Mouse (Mus musculus) CH12.LX (cell line): ENCODE measurements around the gene Safb. TPM values are rescaled to one million over a fixed set of nuclear protein-coding genes. Genes with fewer than 3 reads are reported as not detected.

ENCODE experiments used
- DNase-seq: peaks from one replicate; pipeline ENCODE4 v3.0.0-alpha.2; 2013; ENCODE audit errors: extremely low read depth
- H3K27ac ChIP-seq: 2 replicates; pipeline ENCODE4 v1.5.1; 2012; ENCODE audit warnings: low read depth, mild to moderate bottlenecking, control low read depth, moderate library complexity; ENCODE audit not compliant: insufficient read depth
- H3K27me3 ChIP-seq: replicated peaks from 2 replicates; pipeline ENCODE3; 2012; ENCODE audit warnings: inconsistent platforms
- H3K36me3 ChIP-seq, 2 experiments: replicated peaks in 1 of 2; 2 replicates each; pipeline versions ENCODE3 to v1.6.1; 2012; ENCODE audit warnings: inconsistent platforms in 1 of 2, low read length in 1 of 2, mild to moderate bottlenecking in 1 of 2, mixed read lengths in 1 of 2, moderate library complexity in 1 of 2; ENCODE audit not compliant: control insufficient read depth in 1 of 2, insufficient read depth in 1 of 2
- H3K4me1 ChIP-seq, 2 experiments: 2 replicates each; pipeline ENCODE4 v1.6.1; 2012; ENCODE audit warnings: inconsistent platforms in 1 of 2, moderate library complexity in 1 of 2; ENCODE audit not compliant: insufficient read depth in 2 of 2, control insufficient read depth in 1 of 2
- H3K4me2 ChIP-seq: 2 replicates; pipeline ENCODE4 v1.6.1; 2012; ENCODE audit warnings: low read depth, mild to moderate bottlenecking, control low read depth; ENCODE audit not compliant: poor library complexity, insufficient read depth, severe bottlenecking
- H3K4me3 ChIP-seq, 3 experiments: fragments of 150-350 bp in 1 of 3; sonication (generic) in 1 of 3; replicated peaks in 1 of 3; 2 replicates each; pipeline versions ENCODE3 to v1.5.1; 2011 to 2012; ENCODE audit warnings: low read depth in 2 of 3, low read length in 2 of 3, mild to moderate bottlenecking in 2 of 3, moderate library complexity in 2 of 3, control low read depth in 1 of 3, improper control_type of control experiment in 1 of 3, inconsistent platforms in 1 of 3, mixed read lengths in 1 of 3; ENCODE audit not compliant: poor library complexity in 1 of 3
- H3K79me2 ChIP-seq: replicated peaks from 2 replicates; pipeline ENCODE4 v1.6.1; 2012; ENCODE audit warnings: mild to moderate bottlenecking, moderate library complexity; ENCODE audit not compliant: control insufficient read depth, poor library complexity, insufficient read depth, severe bottlenecking; ENCODE audit errors: extremely low read depth
- H3K9ac ChIP-seq: 2 replicates; pipeline ENCODE4 v1.6.1; 2012; ENCODE audit warnings: low read depth, mild to moderate bottlenecking, control low read depth, moderate library complexity; ENCODE audit not compliant: insufficient read depth
- H3K9me3 ChIP-seq: replicated peaks from 2 replicates; pipeline ENCODE3; 2012; ENCODE audit warnings: low read length, inconsistent platforms, mixed read lengths
- EP300 ChIP-seq: IDR thresholded peaks from 2 replicates; pipeline ENCODE4 v1.6.1; 2011; ENCODE audit warnings: low read length, improper control_type of control experiment
- GABPA ChIP-seq: IDR thresholded peaks from 2 replicates; pipeline ENCODE4 v1.6.1; 2012; ENCODE audit warnings: low read depth, low read length, improper control_type of control experiment, inconsistent platforms; ENCODE audit not compliant: insufficient replicate concordance
- HCFC1 ChIP-seq: IDR thresholded peaks from 2 replicates; pipeline ENCODE4 v1.6.1; 2012; ENCODE audit warnings: low read depth, mild to moderate bottlenecking, inconsistent platforms, low read length, improper control_type of control experiment
- JUND ChIP-seq: conservative IDR thresholded peaks from 2 replicates; pipeline ENCODE4 v1.6.1; 2011; ENCODE audit warnings: low read depth, low read length, improper control_type of control experiment
- MAFK ChIP-seq: IDR thresholded peaks from 2 replicates; pipeline ENCODE4 v1.6.1; 2011; ENCODE audit warnings: low read length, improper control_type of control experiment; ENCODE audit not compliant: insufficient replicate concordance
- MAX ChIP-seq: IDR thresholded peaks from 2 replicates; pipeline ENCODE4 v1.6.1; 2011; ENCODE audit warnings: low read length, improper control_type of control experiment
- MXI1 ChIP-seq: IDR thresholded peaks from 2 replicates; pipeline ENCODE4 v1.6.1; 2011; ENCODE audit warnings: mild to moderate bottlenecking, low read depth, low read length, improper control_type of control experiment
- MYC ChIP-seq: IDR thresholded peaks from 2 replicates; pipeline ENCODE4 v1.6.1; 2011; ENCODE audit warnings: low read depth, mild to moderate bottlenecking, improper control_type of control experiment, low read length
- NRF1 ChIP-seq: IDR thresholded peaks from 2 replicates; pipeline ENCODE4 v1.6.1; 2014; ENCODE audit warnings: low read depth, mild to moderate bottlenecking, inconsistent platforms, low read length, improper control_type of control experiment, moderate library complexity
- PAX5 ChIP-seq: IDR thresholded peaks from 2 replicates; pipeline ENCODE4 v1.6.1; 2012; ENCODE audit warnings: low read length, inconsistent platforms, mixed read lengths
- POLR2A ChIP-seq: IDR thresholded peaks from 2 replicates; pipeline ENCODE4 v1.6.1; 2011; ENCODE audit warnings: low read depth, mild to moderate bottlenecking, improper control_type of control experiment, low read length
- SIN3A ChIP-seq: IDR thresholded peaks from 2 replicates; pipeline ENCODE4 v1.6.1; 2012; ENCODE audit warnings: low read length, improper control_type of control experiment, inconsistent platforms
- ZC3H11A ChIP-seq: IDR thresholded peaks from 2 replicates; pipeline ENCODE4 v1.6.1; 2012; ENCODE audit warnings: low read depth, mild to moderate bottlenecking, inconsistent platforms, low read length, improper control_type of control experiment
- dilution Hi-C: fragments of 300-500 bp; cut with MboI; formaldehyde crosslinking; loops from 2 replicates; pipeline ENCODE4 v1.14.3; 2020; ENCODE audit warnings: low sequenced_read_pairs; ENCODE audit not compliant: extremely low pct_unique_long_range_greater_than_20kb, extremely low pct_ligation_motif_present
- in situ Hi-C: fragments of 300-500 bp; cut with MboI; formaldehyde crosslinking; loops from 3 replicates; pipeline ENCODE4 v1.14.3; 2019; ENCODE audit warnings: low sequenced_read_pairs, low pct_ligation_motif_present, low pct_unique_long_range_greater_than_20kb, mixed read lengths
- polyA plus RNA-seq: library from polyadenylated mRNA; unstranded; fragments of >175 nt; gene quantifications from 2 replicates; pipeline ENCODE4 v1.2.1, GENCODE M21; 2012; ENCODE audit warnings: low read depth; ENCODE audit not compliant: insufficient read length
- total RNA-seq, 2 experiments: library from RNA; depleted of rRNA; stranded (reverse); fragments of 300-350 nt in 1 of 2; fragments of >200 nt in 1 of 2; gene quantifications; 2 replicates each; pipeline ENCODE4 v1.2.3; 2012 to 2014

Gene Safb
- total and polyA plus RNA-seq, 3 experiments, result 25.4 to 135 (median 75.9) TPM

DNA sequence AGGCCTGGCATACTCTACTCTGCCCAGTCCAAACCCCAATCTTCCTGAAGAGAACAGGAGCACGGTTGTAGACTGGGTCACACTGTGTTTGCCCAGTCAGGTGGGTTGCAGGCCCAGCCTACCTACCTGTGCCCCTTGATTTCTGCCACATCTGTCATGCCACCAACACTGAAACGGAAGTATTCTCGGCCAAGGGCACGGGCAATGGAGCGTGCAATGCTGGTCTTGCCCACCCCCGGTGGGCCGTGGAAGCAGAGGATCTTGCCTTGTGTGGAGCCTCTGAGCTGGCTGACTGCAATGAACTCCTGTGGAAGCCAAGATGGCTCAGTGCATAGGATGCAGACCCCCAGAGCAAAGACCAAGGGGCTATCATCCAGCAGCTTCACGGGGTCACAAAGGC is 33.0 kb downstream of the Safb start:
- H3K79me2 ChIP-seq, result peaks cover 35% of the 10 kb centered on the region
- no peaks in the 10 kb centered on the region for H3K9me3 ChIP-seq
- in situ Hi-C loops, result no loop called here
- no peak for DNase-seq
- no peak overlapping the region for H3K4me2 ChIP-seq
- H3K27me3 ChIP-seq, result no peaks in the 10 kb centered on the region
- dilution Hi-C loops, result no loop called here
- H3K9ac ChIP-seq, result no peak overlapping the region
- peaks cover 87 to 88% of the 10 kb centered on the region in 2 experiments for H3K36me3 ChIP-seq
- no peak overlapping the region for H3K27ac ChIP-seq
- H3K4me1 ChIP-seq, result peaks cover 18 to 26% of the 10 kb centered on the region in 2 experiments
- H3K4me3 ChIP-seq, result no peak overlapping the region
- no peak for TF ChIP-seq PAX5
- no peak for TF ChIP-seq JUND
- peak; percentile 31 for TF ChIP-seq POLR2A
- TF ChIP-seq, all 38 proteins: peak for 1

- peaks cover 16 to 39% of the 10 kb centered on the region in 2 experiments for H3K4me1 ChIP-seq
- no peak overlapping the region; the same call in 1 of the 2 replicates for H3K27ac ChIP-seq
- H3K9me3 ChIP-seq, result no peaks in the 10 kb centered on the region
- dilution Hi-C loops (no loop called here), in situ Hi-C loops (no loop called here)
- peaks cover 41% of the 10 kb centered on the region for H3K79me2 ChIP-seq
- peaks cover 39 to 49% of the 10 kb centered on the region in 2 experiments for H3K36me3 ChIP-seq
- peak overlapping the region; percentile 47 to 94 (median 64) for H3K4me3 ChIP-seq
- peak overlapping the region; percentile 84 for H3K4me2 ChIP-seq
- TF ChIP-seq MAX (no peak), MXI1 (no peak), SIN3A (0 out of 2 replicates have a peak, but pooled peaks have one; percentile 12), NRF1 (no peak), POLR2A (no peak), GABPA (no peak), ZC3H11A (no peak), JUND (no peak)
- peak overlapping the region; percentile 86 for H3K9ac ChIP-seq
- H3K27me3 ChIP-seq, result no peaks in the 10 kb centered on the region
- no peak for DNase-seq
Observed at GRCm38 (mm10) chr17:56625495-56625894, 40.9 kb downstream of the Safb start.

DNA sequence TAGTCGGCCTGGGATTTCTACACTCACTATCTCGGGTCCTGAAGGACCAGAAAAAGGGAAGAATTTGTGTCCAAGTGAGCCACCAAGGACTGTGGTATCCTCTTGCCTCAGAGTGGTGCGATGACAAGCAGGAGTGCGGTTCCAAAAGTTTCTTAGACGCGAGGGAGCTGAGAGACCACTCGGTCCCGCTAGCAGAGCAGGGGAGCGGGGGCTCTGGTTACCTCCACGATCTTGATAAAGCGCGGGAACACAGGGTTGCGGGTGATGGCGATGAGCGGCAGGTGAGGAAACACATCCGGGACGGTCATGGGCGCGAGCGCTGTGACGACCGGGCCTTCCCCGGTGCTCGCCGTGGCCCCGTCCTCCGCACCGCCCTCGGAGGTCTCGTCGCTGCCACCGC is 41.6 kb downstream of the Safb start:
- Histone ChIP-seq H3K4me1 (peaks cover 17 to 47% of the 10 kb centered on the region in 2 experiments), H3K36me3 (peaks cover 32 to 43% of the 10 kb centered on the region in 2 experiments), H3K79me2 (peaks cover 41% of the 10 kb centered on the region), H3K9ac (peak overlapping the region; percentile 86), H3K4me3 (peak overlapping the region; percentile 64 to 96 (median 94)), H3K27ac (peak overlapping the region; percentile 8; the same call in 1 of the 2 replicates), H3K27me3 (no peaks in the 10 kb centered on the region), H3K9me3 (no peaks in the 10 kb centered on the region), H3K4me2 (peak overlapping the region; percentile 84)
- in situ Hi-C loops (no loop called here), dilution Hi-C loops (no loop called here)
- TF ChIP-seq HCFC1, result no peak
- TF ChIP-seq MYC, result no peak
- TF ChIP-seq MAFK, result no peak
- no peak for TF ChIP-seq EP300
- no peak for DNase-seq
